Mouse (Mus musculus): ENCODE measurements around the gene Cand1. TPM values are rescaled to one million over a fixed set of nuclear protein-coding genes. Genes with fewer than 3 reads are reported as not detected.
A peak's percentile ranks its signal among the peaks of the same experiment; 100 is the strongest.

Gene Cand1
- total and polyA plus RNA-seq, 3 experiments = 18.5 to 84.2 (median 79.5) TPM

- no peak for DNase-seq
Observed at GRCm38 (mm10) chr10:119211251-119211650, 28.6 kb downstream of the Cand1 start.

GRCm38 (mm10) chr10:119206309-119206932 is 33.4 kb downstream of the Cand1 start:
- DNase-seq = no peak

GRCm38 (mm10) chr10:119205229-119205628 is 34.6 kb downstream of the Cand1 start:
- no peak for DNase-seq

- no peak for DNase-seq
Observed at GRCm38 (mm10) chr10:119204334-119204946, 35.4 kb downstream of the Cand1 start.

GRCm38 (mm10) chr10:119199864-119200263 is 40.0 kb downstream of the Cand1 start:
- DNase-seq = no peak

GRCm38 (mm10) chr10:119198186-119198880 is 41.5 kb downstream of the Cand1 start:
- DNase-seq = no peak

GRCm38 (mm10) chr10:119197621-119198150 is 42.2 kb downstream of the Cand1 start:
- DNase-seq = no peak

- DNase-seq = no peak
Observed at GRCm38 (mm10) chr10:119192598-119193372, 47.1 kb downstream of the Cand1 start.

GRCm38 (mm10) chr10:119187720-119188119 is 52.1 kb downstream of the Cand1 start:
- no peak for DNase-seq

- no peak for DNase-seq
Observed at GRCm38 (mm10) chr10:119169656-119170055, 70.2 kb downstream of the Cand1 start.

GRCm38 (mm10) chr10:119169237-119169636 is 70.6 kb downstream of the Cand1 start:
- no peak for DNase-seq

GRCm38 (mm10) chr10:119168791-119169190 is 71.1 kb downstream of the Cand1 start:
- no peak for DNase-seq

- no peak for DNase-seq
Observed at GRCm38 (mm10) chr10:119167858-119168257, 72.0 kb downstream of the Cand1 start.

- no peak for DNase-seq
Observed at GRCm38 (mm10) chr10:119165051-119165450, 74.8 kb downstream of the Cand1 start.

- no peak for DNase-seq
Observed at GRCm38 (mm10) chr10:119161820-119162382, 78.0 kb downstream of the Cand1 start.

- peak; percentile 57 for DNase-seq
Observed at GRCm38 (mm10) chr10:119160161-119160560, 79.7 kb downstream of the Cand1 start.

GRCm38 (mm10) chr10:119149261-119149660 is 90.6 kb downstream of the Cand1 start:
- no peak for DNase-seq
